Mouse (Mus musculus): Measurements from ENCODE around the gene Gm10271. TPM values are rescaled to one million over a fixed set of nuclear protein-coding genes. Genes with fewer than 3 reads are reported as not detected.

Gm10271 gene
- polyA plus RNA-seq, 1 experiment from 2014 or later, result not detected

GRCm38 (mm10) chr10:116928826-116929225 lies 43.6 kb downstream of the Gm10271 start:
- H3K27me3 ChIP-seq (ENCODE audit: control insufficient read depth, insufficient read depth, low read length), result no peaks in the 10 kb centered on the region
- H3K9ac ChIP-seq (replicated peaks; ENCODE audit: low read length), result no peak overlapping the region
- H3K36me3 ChIP-seq (replicated peaks; ENCODE audit: control insufficient read depth, insufficient read depth, low read depth, low read length), result no peaks in the 10 kb centered on the region; the same call in 1 of the 2 replicates
- H3K4me2 ChIP-seq (ENCODE audit: low read depth, low read length), result no peak overlapping the region
- H3K4me1 ChIP-seq (ENCODE audit: control insufficient read depth, insufficient read depth, low read length), result no peaks in the 10 kb centered on the region
- H3K27ac ChIP-seq (replicated peaks; ENCODE audit: low read depth, low read length), result no peak overlapping the region
- DNase-seq (ENCODE audit: low spot score), result no peak
- 88% methylated on average over 3 of the region's 3 CpGs for WGBS
- no peaks in the 10 kb centered on the region for H3K9me3 ChIP-seq (replicated peaks; ENCODE audit: control insufficient read depth, low read length)
- H3K4me3 ChIP-seq (ENCODE audit: low read depth, low read length), result no peak overlapping the region
- no peak for ATAC-seq (replicated peaks; ENCODE audit: insufficient number of reproducible peaks, low FRiP score, low TSS enrichment, low read depth)

- WGBS, result 85% methylated on average over 11 of the region's 11 CpGs
- ATAC-seq (replicated peaks; ENCODE audit: insufficient number of reproducible peaks, low FRiP score, low TSS enrichment, low read depth), result no peak
- Histone ChIP-seq H3K4me2 (ENCODE audit: low read depth, low read length) (no peak overlapping the region), H3K27me3 (ENCODE audit: control insufficient read depth, insufficient read depth, low read length) (no peaks in the 10 kb centered on the region), H3K27ac (replicated peaks; ENCODE audit: low read depth, low read length) (no peak overlapping the region), H3K4me3 (ENCODE audit: low read depth, low read length) (no peak overlapping the region), H3K9ac (replicated peaks; ENCODE audit: low read length) (no peak overlapping the region), H3K9me3 (replicated peaks; ENCODE audit: control insufficient read depth, low read length) (no peaks in the 10 kb centered on the region), H3K36me3 (replicated peaks; ENCODE audit: control insufficient read depth, insufficient read depth, low read depth, low read length) (no peaks in the 10 kb centered on the region; the same call in 1 of the 2 replicates), H3K4me1 (ENCODE audit: control insufficient read depth, insufficient read depth, low read length) (no peaks in the 10 kb centered on the region)
- no peak for DNase-seq (ENCODE audit: low spot score)
These were observed 45.8 kb downstream of the Gm10271 start for GRCm38 (mm10) chr10:116926428-116927113.

- Histone ChIP-seq H3K9ac (replicated peaks; ENCODE audit: low read length) (no peak overlapping the region), H3K27me3 (ENCODE audit: control insufficient read depth, insufficient read depth, low read length) (no peaks in the 10 kb centered on the region), H3K36me3 (replicated peaks; ENCODE audit: control insufficient read depth, insufficient read depth, low read depth, low read length) (no peaks in the 10 kb centered on the region), H3K27ac (replicated peaks; ENCODE audit: low read depth, low read length) (no peak overlapping the region), H3K4me3 (ENCODE audit: low read depth, low read length) (no peak overlapping the region), H3K4me1 (ENCODE audit: control insufficient read depth, insufficient read depth, low read length) (no peaks in the 10 kb centered on the region), H3K9me3 (replicated peaks; ENCODE audit: control insufficient read depth, low read length) (no peaks in the 10 kb centered on the region), H3K4me2 (ENCODE audit: low read depth, low read length) (no peak overlapping the region)
- no peak for DNase-seq (ENCODE audit: low spot score)
- ATAC-seq (replicated peaks; ENCODE audit: insufficient number of reproducible peaks, low FRiP score, low TSS enrichment, low read depth), result no peak
- 92% methylated on average over 19 of the region's 19 CpGs for WGBS
These were observed 48.5 kb downstream of the Gm10271 start for GRCm38 (mm10) chr10:116923651-116924495.

- Histone ChIP-seq H3K9me3 (replicated peaks; ENCODE audit: control insufficient read depth, low read length) (no peaks in the 10 kb centered on the region), H3K4me2 (ENCODE audit: low read depth, low read length) (no peak overlapping the region), H3K27ac (replicated peaks; ENCODE audit: low read depth, low read length) (no peak overlapping the region), H3K36me3 (replicated peaks; ENCODE audit: control insufficient read depth, insufficient read depth, low read depth, low read length) (no peaks in the 10 kb centered on the region; the same call in 1 of the 2 replicates), H3K4me3 (ENCODE audit: low read depth, low read length) (no peak overlapping the region), H3K27me3 (ENCODE audit: control insufficient read depth, insufficient read depth, low read length) (no peaks in the 10 kb centered on the region), H3K4me1 (ENCODE audit: control insufficient read depth, insufficient read depth, low read length) (no peaks in the 10 kb centered on the region), H3K9ac (replicated peaks; ENCODE audit: low read length) (no peak overlapping the region)
- no peak for DNase-seq (ENCODE audit: low spot score)
- 93% methylated on average over 15 of the region's 15 CpGs for WGBS
- no peak for ATAC-seq (replicated peaks; ENCODE audit: insufficient number of reproducible peaks, low FRiP score, low TSS enrichment, low read depth)
These were observed 50.2 kb downstream of the Gm10271 start for GRCm38 (mm10) chr10:116922161-116922560.

GRCm38 (mm10) chr10:116921416-116921815 lies 51.0 kb downstream of the Gm10271 start:
- no peak overlapping the region for H3K4me3 ChIP-seq (ENCODE audit: low read depth, low read length)
- H3K4me1 ChIP-seq (ENCODE audit: control insufficient read depth, insufficient read depth, low read length), result no peaks in the 10 kb centered on the region
- no peaks in the 10 kb centered on the region for H3K27me3 ChIP-seq (ENCODE audit: control insufficient read depth, insufficient read depth, low read length)
- H3K4me2 ChIP-seq (ENCODE audit: low read depth, low read length), result no peak overlapping the region
- H3K36me3 ChIP-seq (replicated peaks; ENCODE audit: control insufficient read depth, insufficient read depth, low read depth, low read length), result no peaks in the 10 kb centered on the region; the same call in 1 of the 2 replicates
- no peak overlapping the region for H3K27ac ChIP-seq (replicated peaks; ENCODE audit: low read depth, low read length)
- DNase-seq (ENCODE audit: low spot score) (no peak), ATAC-seq (replicated peaks; ENCODE audit: insufficient number of reproducible peaks, low FRiP score, low TSS enrichment, low read depth) (no peak)
- H3K9me3 ChIP-seq (replicated peaks; ENCODE audit: control insufficient read depth, low read length), result no peaks in the 10 kb centered on the region
- WGBS, result 94% methylated on average over 15 of the region's 15 CpGs
- H3K9ac ChIP-seq (replicated peaks; ENCODE audit: low read length), result no peak overlapping the region

- DNase-seq (ENCODE audit: low spot score), result no peak
- no peaks in the 10 kb centered on the region for H3K27me3 ChIP-seq (ENCODE audit: control insufficient read depth, insufficient read depth, low read length)
- H3K4me3 ChIP-seq (ENCODE audit: low read depth, low read length), result no peak overlapping the region
- WGBS, result 92% methylated on average over 8 of the region's 8 CpGs
- H3K9me3 ChIP-seq (replicated peaks; ENCODE audit: control insufficient read depth, low read length), result no peaks in the 10 kb centered on the region
- H3K36me3 ChIP-seq (replicated peaks; ENCODE audit: control insufficient read depth, insufficient read depth, low read depth, low read length), result no peaks in the 10 kb centered on the region; the same call in 1 of the 2 replicates
- H3K27ac ChIP-seq (replicated peaks; ENCODE audit: low read depth, low read length), result no peak overlapping the region
- no peak overlapping the region for H3K4me2 ChIP-seq (ENCODE audit: low read depth, low read length)
- no peak for ATAC-seq (replicated peaks; ENCODE audit: insufficient number of reproducible peaks, low FRiP score, low TSS enrichment, low read depth)
- H3K4me1 ChIP-seq (ENCODE audit: control insufficient read depth, insufficient read depth, low read length), result no peaks in the 10 kb centered on the region
- no peak overlapping the region for H3K9ac ChIP-seq (replicated peaks; ENCODE audit: low read length)
These were observed 51.8 kb downstream of the Gm10271 start for GRCm38 (mm10) chr10:116920641-116921040.

- no peak overlapping the region for H3K9ac ChIP-seq (replicated peaks; ENCODE audit: low read length)
- H3K4me1 ChIP-seq (ENCODE audit: control insufficient read depth, insufficient read depth, low read length), result no peaks in the 10 kb centered on the region
- H3K36me3 ChIP-seq (replicated peaks; ENCODE audit: control insufficient read depth, insufficient read depth, low read depth, low read length), result no peaks in the 10 kb centered on the region; the same call in 1 of the 2 replicates
- no peak for DNase-seq (ENCODE audit: low spot score)
- H3K9me3 ChIP-seq (replicated peaks; ENCODE audit: control insufficient read depth, low read length), result no peaks in the 10 kb centered on the region
- 87% methylated on average over 25 of the region's 25 CpGs for WGBS
- H3K27me3 ChIP-seq (ENCODE audit: control insufficient read depth, insufficient read depth, low read length), result no peaks in the 10 kb centered on the region
- no peak overlapping the region for H3K27ac ChIP-seq (replicated peaks; ENCODE audit: low read depth, low read length)
- H3K4me3 ChIP-seq (ENCODE audit: low read depth, low read length), result no peak overlapping the region
- H3K4me2 ChIP-seq (ENCODE audit: low read depth, low read length), result no peak overlapping the region
- ATAC-seq (replicated peaks; ENCODE audit: insufficient number of reproducible peaks, low FRiP score, low TSS enrichment, low read depth), result no peak
These were observed 52.8 kb downstream of the Gm10271 start for GRCm38 (mm10) chr10:116919368-116920317.

Measured in embryonic facial prominence, embryonic 11.5 days (tissue).